Comparison of ENCODE assay signal across 13 mouse cellular contexts in the genomic region with DNA sequence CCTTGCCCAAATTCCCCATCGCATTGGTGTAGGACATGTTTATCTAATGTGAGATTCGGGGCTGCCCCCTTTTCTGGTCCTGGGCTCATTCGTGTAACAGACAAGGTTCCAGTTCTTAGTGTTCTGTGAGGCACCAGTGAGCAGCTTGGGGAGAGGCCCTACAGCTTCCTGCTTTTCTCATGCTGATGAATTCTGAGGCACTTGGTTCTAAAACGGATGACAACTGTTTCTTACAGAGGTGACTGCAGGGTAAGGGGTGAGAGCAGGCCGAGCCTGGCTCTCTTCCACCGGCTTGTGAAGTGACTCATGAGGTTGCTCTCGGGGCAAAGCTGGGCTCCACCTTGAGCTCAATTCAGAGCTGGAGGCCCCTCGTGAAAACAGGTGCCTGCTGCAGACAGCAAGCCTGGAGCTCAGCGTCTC.
DNase-seq lines count a peak whose midpoint lies in the region; ATAC-seq and TF ChIP-seq lines count a peak whose summit lies in the region.
"Had no signal": no experiment of that assay in that cellular context is flagged by ENCODE, and none has a peak within 500 bp of the region (broad histone marks: within the 10 kb centered on the region; RNA-seq: fewer than 3 reads in every experiment).

No protein-coding gene starts in this region.

- WGBS in forebrain, postnatal 0 days = 60% methylated on average over 9 of the region's 9 CpGs

- H3K4me1 ChIP-seq in forebrain, postnatal 0 days (ENCODE audit: insufficient read depth) = no peaks in the 10 kb centered on the region

- H3K9ac ChIP-seq in forebrain, postnatal 0 days = no peak overlapping the region
- H3K9ac ChIP-seq: embryonic facial prominence, embryonic 15.5 days; neural tube, embryonic 12.5 days had no signal

- 0 out of 2 replicates have a peak, but pooled peaks cover 2% of the 10 kb centered on the region for H3K9me3 ChIP-seq in forebrain, postnatal 0 days (ENCODE audit: low read length)
- H3K9me3 ChIP-seq: embryonic facial prominence, embryonic 15.5 days; neural tube, embryonic 12.5 days had no signal

- H3K4me3 ChIP-seq in forebrain, postnatal 0 days (ENCODE audit: low read depth, low read length) = no peak overlapping the region
- H3K4me3 ChIP-seq: embryonic facial prominence, embryonic 15.5 days; neural tube, embryonic 12.5 days had no signal

- no peak for TF ChIP-seq CTCF in forebrain, postnatal 0 days (IDR thresholded peaks at IDR 0.05; ENCODE audit: low read depth)

- H3K27me3 ChIP-seq in forebrain, postnatal 0 days (ENCODE audit: insufficient read depth, low read length) = no peaks in the 10 kb centered on the region
- H3K27me3 ChIP-seq: embryonic facial prominence, embryonic 15.5 days; neural tube, embryonic 12.5 days had no signal

- peak; percentile 34 to 47; a peak in 3 of 4 replicates for ATAC-seq in hematopoietic stem cell, adult 5-6 weeks (replicated peaks in 1 of 2; ENCODE audit: insufficient read depth in 1 of 2, low FRiP score in 2 of 2, low TSS enrichment in 1 of 2, low read depth in 1 of 2, poor library complexity in 2 of 2, severe bottlenecking in 2 of 2)
- ATAC-seq in forebrain, postnatal 0 days = no peak

- H3K4me2 ChIP-seq in forebrain, postnatal 0 days (ENCODE audit: low read depth) = no peak overlapping the region
- H3K4me2 ChIP-seq: embryonic facial prominence, embryonic 15.5 days; neural tube, embryonic 12.5 days had no signal

- H3K36me3 ChIP-seq in forebrain, postnatal 0 days (ENCODE audit: insufficient read depth) = no peaks in the 10 kb centered on the region
- H3K36me3 ChIP-seq: embryonic facial prominence, embryonic 15.5 days; neural tube, embryonic 12.5 days had no signal

- no peak overlapping the region for H3K27ac ChIP-seq in forebrain, postnatal 0 days (ENCODE audit: low read depth, low read length)
- H3K27ac ChIP-seq: embryonic facial prominence, embryonic 15.5 days; macrophage; neural tube, embryonic 12.5 days had no signal

- peak; percentile 30 for DNase-seq in gastrocnemius, postnatal 10 days
- no peak for DNase-seq in gastrocnemius, postnatal 25 days
- peak; percentile 24 for DNase-seq in urinary bladder, postnatal 25 days (ENCODE audit: low spot score)
- DNase-seq in urinary bladder, adult 2 months (ENCODE audit: low spot score) = no peak
- no peak for DNase-seq in left cerebral cortex, adult 9 months (ENCODE audit: low spot score in 2 of 2)
- DNase-seq in lung, postnatal 14 days = no peak
- DNase-seq in forebrain, postnatal 0 days = no peak
- DNase-seq: cerebellum, adult 11 months; kidney, adult 9 months had no signal

Comparison
In these comparisons a context has a peak if more than half of its experiments do, and no peak if none do; other contexts are left out.
1. DNase-seq: peak in gastrocnemius, postnatal 10 days (single experiment) and urinary bladder, postnatal 25 days (single experiment); none in gastrocnemius, postnatal 25 days (single experiment), urinary bladder, adult 2 months (single experiment), left cerebral cortex, adult 9 months (0 of 2), lung, postnatal 14 days (single experiment) and forebrain, postnatal 0 days (single experiment).